Mouse (Mus musculus) splenic B cell, adult 2 months (primary cell): ENCODE results near the gene Abcg2.

Experiments used
- DNase-seq: peaks from one replicate; pipeline ENCODE4 v3.0.0-alpha.2; 2011; ENCODE audit warnings: low read depth, low spot score
- H3K27me3 ChIP-seq: 2 replicates; pipeline ENCODE4 v1.6.1; 2012; ENCODE audit warnings: mild to moderate bottlenecking, low read length, moderate library complexity, mixed read lengths; ENCODE audit not compliant: control insufficient read depth, poor library complexity, insufficient read depth, severe bottlenecking
- H3K36me3 ChIP-seq: 2 replicates; pipeline ENCODE4 v1.6.1; 2012; ENCODE audit warnings: mild to moderate bottlenecking, low read length, moderate library complexity, mixed read lengths; ENCODE audit not compliant: control insufficient read depth, poor library complexity, insufficient read depth, severe bottlenecking

Gene Abcg2

DNA sequence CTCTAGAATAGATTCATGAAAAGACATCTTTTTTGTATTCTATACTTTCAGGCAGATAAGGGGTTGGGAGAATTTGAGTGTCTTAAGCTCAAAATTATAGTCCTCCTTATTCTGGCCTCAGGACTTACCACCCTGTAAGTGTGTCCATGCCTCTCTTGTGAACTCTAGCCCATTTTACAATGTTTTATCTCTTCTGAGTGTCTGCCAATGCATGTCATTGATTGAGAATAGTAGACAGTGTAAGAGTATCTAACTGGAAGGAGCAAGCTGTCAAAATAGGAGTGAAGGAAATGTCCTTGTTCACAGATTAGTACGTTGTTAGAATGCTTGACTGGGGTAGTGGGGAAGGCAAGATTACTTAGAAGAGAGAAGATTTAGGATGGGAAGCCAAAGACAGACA, 66.7 kb downstream of the Abcg2 start:
- Histone ChIP-seq H3K27me3 (no peaks in the 10 kb centered on the region), H3K36me3 (no peaks in the 10 kb centered on the region)
- DNase-seq, result no peak

DNA sequence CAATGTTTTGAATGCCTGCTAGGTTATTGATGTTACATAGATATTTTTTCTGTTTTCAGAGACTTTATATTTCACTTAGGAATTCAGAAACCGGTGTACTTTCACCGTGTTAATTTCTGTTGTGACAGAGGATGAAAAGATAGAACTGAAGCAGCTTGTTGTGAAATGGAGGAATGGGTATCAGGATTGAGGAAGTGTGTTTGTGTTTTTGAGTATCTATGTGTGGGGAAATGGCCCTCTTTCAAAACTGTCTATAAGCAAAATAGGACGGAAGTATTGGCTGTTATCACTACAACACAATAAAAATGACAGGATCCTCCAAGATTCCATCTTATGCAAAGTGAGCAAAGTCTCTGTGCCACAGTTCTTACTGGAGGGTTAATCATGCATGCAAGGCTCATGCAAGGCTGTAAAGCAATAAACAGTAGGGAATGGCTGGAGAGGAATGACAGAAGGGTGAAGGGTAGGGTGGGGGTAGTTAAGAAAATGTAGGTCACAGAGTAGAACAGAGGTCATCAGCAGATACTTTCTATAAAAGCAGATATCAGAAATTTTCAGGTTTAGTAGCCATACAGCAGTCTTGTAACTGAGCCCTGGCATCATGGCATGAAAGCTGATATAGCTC, 76.7 kb downstream of the Abcg2 start:
- H3K27me3 ChIP-seq, result no peaks in the 10 kb centered on the region
- H3K36me3 ChIP-seq, result no peaks in the 10 kb centered on the region
- DNase-seq, result no peak

DNA sequence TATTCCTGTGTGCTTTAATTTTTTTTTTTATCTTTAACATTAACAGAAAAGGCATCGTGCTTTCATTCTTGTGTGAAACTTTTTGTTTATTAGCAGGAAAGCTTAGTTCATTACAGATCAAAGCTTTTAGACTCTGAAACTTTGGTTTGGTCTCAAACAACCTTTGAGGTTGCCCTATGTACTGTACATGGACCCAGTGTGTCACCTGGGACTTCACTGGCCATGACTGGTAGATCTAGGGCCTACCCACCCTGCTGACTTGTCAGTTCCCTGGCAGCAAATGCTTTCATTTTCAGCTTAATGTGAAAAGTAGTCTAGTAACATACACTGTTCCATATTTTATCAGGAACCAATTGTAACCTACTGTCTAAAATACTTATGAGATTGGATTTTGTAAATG, 93.5 kb downstream of the Abcg2 start:
- Histone ChIP-seq H3K27me3 (no peaks in the 10 kb centered on the region), H3K36me3 (no peaks in the 10 kb centered on the region)
- no peak for DNase-seq

DNA sequence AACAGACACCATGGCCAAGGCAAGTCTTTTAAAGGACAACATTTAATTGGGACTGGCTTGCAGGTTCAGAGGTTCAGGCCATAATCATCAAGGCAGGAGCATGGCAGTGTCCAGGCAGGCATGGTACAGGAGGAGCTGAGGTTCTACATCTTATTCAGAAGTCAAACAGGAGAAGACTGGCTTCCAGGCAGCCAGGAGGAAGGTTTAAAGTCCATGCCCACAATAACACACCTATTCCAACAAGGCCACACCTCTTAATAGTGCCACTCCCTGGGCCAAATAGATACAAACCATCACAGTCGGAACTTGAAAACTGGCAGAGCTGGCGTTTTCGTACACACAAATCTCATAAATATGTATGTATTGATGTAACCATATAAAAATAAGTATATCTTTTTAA, 94.2 kb downstream of the Abcg2 start:
- Histone ChIP-seq H3K36me3 (no peaks in the 10 kb centered on the region), H3K27me3 (no peaks in the 10 kb centered on the region)
- no peak for DNase-seq

DNA sequence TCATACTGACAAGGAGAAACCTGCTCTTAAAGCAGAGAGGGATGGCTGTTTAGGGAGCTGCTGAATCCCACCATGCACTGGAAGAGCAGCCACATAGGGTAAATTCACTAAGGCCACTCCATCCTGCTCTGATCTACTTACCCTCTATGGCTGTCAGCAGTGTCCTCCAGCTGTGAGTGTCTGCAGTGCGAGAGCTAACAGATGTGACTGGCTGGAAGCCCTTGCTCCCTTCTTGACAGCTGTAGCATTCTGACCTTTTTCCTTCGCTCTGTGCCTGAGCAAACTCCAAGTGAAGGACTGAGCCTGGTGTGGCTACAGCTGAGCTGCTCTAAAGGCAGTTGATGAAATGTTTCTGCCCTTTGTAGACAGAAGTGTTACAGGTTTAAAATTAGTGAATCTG, 107.3 kb downstream of the Abcg2 start:
- Histone ChIP-seq H3K27me3 (no peaks in the 10 kb centered on the region), H3K36me3 (no peaks in the 10 kb centered on the region)
- no peak for DNase-seq

DNA sequence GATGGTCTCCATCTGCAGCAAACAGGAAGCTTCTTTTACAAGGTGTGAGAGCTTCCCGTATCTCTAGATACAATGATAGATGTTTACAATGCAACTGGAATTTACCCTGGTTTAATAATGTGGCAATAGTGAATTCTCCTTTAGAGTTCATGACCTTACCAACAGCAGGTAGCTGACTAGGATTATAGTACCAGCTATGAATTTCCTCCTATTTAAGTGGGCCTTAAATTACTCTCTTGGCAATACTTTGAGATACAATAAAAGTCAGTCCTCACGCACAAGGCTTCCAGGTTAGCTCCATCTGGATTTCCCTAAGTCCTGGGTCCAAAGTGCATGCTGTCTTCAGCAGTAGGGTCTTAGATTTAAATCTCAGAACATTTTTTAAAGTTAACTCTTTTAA, 109.9 kb downstream of the Abcg2 start:
- no peaks in the 10 kb centered on the region for H3K36me3 ChIP-seq
- H3K27me3 ChIP-seq, result no peaks in the 10 kb centered on the region
- DNase-seq, result no peak

DNA sequence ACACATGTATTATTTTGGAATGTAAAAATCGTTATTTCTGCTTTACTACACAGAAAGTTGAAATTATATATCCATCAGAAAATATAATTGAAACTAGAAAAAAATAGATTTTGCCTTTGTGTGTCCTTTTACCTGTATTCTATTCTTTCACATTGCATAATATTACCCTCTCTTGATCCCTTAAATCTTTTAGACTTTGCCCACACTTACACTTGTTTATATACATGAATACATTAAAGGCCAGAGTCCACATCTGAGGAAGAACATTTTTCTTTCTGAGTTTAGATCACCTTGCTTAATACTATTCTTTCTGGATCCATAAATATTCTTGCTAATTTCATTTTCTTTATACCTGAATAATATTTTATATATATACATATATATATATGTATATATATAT, 110.4 kb downstream of the Abcg2 start:
- no peak for DNase-seq
- no peaks in the 10 kb centered on the region for H3K36me3 ChIP-seq
- no peaks in the 10 kb centered on the region for H3K27me3 ChIP-seq

DNA sequence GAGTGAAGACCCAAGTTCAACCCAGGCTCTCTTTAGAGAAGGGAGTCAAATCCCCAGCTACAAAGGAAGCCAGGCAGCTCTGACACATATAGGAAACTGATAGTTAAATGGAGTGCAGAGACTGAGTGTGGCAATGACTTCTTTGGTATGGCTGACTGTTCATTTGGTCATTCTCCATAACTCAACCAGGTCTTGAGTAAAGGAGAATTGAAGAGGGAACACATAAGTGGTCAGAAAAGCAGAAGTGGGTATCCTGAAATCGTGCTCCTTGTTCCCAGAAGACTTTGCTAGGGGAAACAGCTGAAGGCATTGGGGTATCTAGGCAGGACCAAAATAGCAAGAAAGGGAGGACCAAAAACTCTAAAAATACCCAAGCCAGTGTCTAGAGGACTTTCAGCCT, 126.0 kb downstream of the Abcg2 start:
- H3K27me3 ChIP-seq, result no peaks in the 10 kb centered on the region

DNA sequence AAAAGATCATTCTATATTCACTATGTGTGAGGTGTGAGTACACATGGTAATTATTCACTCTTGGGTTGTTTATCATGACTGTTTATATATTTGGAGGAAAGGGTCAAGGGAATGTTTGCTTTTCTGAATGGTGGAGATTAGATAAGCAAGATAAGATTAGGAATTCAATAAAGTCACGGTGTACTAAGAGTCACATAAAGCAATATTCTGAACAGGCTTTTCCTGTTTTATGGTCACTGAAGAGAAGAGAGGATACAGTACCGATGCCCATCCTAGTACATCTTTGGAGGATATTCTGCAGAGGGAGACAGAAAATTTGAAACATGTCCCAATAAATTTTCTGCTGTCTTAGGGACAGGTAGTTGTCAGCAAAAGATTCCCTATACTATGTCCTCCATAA, 127.6 kb downstream of the Abcg2 start:
- Histone ChIP-seq H3K36me3 (no peaks in the 10 kb centered on the region), H3K27me3 (no peaks in the 10 kb centered on the region)
- no peak for DNase-seq

More for the DNA sequence above, 126.0 kb downstream of the Abcg2 start:
- DNase-seq, result no peak
- H3K36me3 ChIP-seq, result no peaks in the 10 kb centered on the region

DNA sequence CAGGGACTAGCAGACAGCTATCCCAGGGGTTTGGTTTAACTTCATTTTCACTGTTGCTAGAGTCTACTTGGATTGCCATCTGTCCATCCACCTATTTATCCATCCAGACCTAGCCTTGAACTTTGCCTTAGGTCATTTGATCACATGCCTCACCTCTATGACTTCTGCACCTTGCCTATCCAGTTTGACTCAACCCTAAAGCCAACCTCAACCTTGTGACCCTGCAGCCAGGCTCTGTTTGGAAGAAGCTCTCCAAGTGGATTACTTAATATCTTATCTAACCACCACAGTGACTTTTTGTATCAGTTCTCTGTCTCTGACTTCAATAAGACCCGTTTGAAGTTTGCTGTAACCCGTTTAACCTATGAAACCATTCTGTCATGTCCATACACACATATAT, 149.5 kb downstream of the Abcg2 start:
- no peak for DNase-seq
- H3K27me3 ChIP-seq, result no peaks in the 10 kb centered on the region
- H3K36me3 ChIP-seq, result no peaks in the 10 kb centered on the region

DNA sequence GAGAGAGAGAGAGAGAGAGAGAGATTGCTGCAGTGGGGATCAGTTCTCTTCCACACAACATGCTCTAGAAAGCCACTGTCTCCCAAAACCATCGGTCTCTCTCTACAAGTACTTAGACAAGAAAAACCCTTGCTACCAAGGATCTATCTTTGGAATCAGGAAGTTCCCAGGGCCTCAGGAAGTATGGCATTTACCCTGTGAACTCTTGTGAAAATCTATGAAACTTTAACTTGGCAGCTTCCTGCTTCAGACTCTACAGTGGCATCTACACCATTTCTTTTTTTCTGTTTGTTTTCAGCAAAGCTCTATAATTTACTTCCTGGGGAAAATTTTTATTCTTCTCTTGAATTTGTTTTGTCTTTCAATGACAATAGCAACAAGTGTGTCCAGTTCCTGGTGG, 150.8 kb downstream of the Abcg2 start:
- H3K27me3 ChIP-seq, result no peaks in the 10 kb centered on the region
- H3K36me3 ChIP-seq, result no peaks in the 10 kb centered on the region
- DNase-seq, result no peak
